Mouse (Mus musculus) heart, embryonic 13.5 days (tissue): ENCODE data around the gene 5730455P16Rik. TPM values are rescaled to one million over a fixed set of nuclear protein-coding genes. Genes with fewer than 3 reads are reported as not detected.
"Not testable (repeated sequence)": the region's sequence is repeated elsewhere in the genome, so short reads cannot be mapped to it uniquely, and the experiment has no call there.

Experiments used
- ATAC-seq: fragments of 200-750 bp; cut with Nextera tagmentation; 2 replicates; pipeline ENCODE4 v1.8.0; 2017; ENCODE audit warnings: moderate TSS enrichment; ENCODE audit not compliant: insufficient number of reproducible peaks, low FRiP score, low TSS enrichment; ENCODE audit errors: extremely low read depth
- H3K27ac ChIP-seq: fragments of 300-500 bp; sonication (generic); replicated peaks from 2 replicates; pipeline ENCODE4 v1.5.1; 2015; ENCODE audit warnings: moderate library complexity, mild to moderate bottlenecking, inconsistent platforms
- H3K27me3 ChIP-seq: fragments of 300-500 bp; sonication (generic); replicated peaks from 2 replicates; pipeline ENCODE4 v1.6.1; 2015; ENCODE audit warnings: mild to moderate bottlenecking, inconsistent platforms
- H3K36me3 ChIP-seq: fragments of 300-500 bp; sonication (generic); 2 replicates; pipeline ENCODE4 v1.6.1; 2015; ENCODE audit warnings: mild to moderate bottlenecking, inconsistent platforms
- H3K4me1 ChIP-seq: fragments of 300-500 bp; sonication (generic); 2 replicates; pipeline ENCODE4 v1.6.1; 2015; ENCODE audit warnings: inconsistent platforms
- H3K4me2 ChIP-seq: fragments of 300-500 bp; sonication (generic); 2 replicates; pipeline ENCODE4 v1.6.1; 2015; ENCODE audit warnings: inconsistent platforms, mild to moderate bottlenecking, moderate library complexity
- H3K4me3 ChIP-seq: fragments of 300-500 bp; sonication (generic); 2 replicates; pipeline ENCODE4 v1.5.1; 2015; ENCODE audit warnings: moderate library complexity, mild to moderate bottlenecking, inconsistent platforms
- H3K9ac ChIP-seq: fragments of 300-500 bp; sonication (generic); 2 replicates; pipeline ENCODE4 v1.6.1; 2015; ENCODE audit warnings: inconsistent platforms, mild to moderate bottlenecking, moderate library complexity
- H3K9me3 ChIP-seq: fragments of 300-500 bp; sonication (generic); 2 replicates; pipeline ENCODE4 v1.6.1; 2016; ENCODE audit warnings: inconsistent platforms
- WGBS: fragments of 180-500 bp; shearing (Covaris S2); methylation state at CpG from one replicate; pipeline ENCODE4 v1.1.7; 2015; ENCODE audit warnings: mixed read lengths; 5-methylcytosine and 5-hydroxymethylcytosine counted together
- polyA plus RNA-seq: library from polyadenylated mRNA; unstranded; fragments of >200 nt; fragmentation: Nextera tagmentation; extraction: Ambion mirVana; gene quantifications from 2 replicates; pipeline ENCODE4 v1.2.1, GENCODE M21; 2015

5730455P16Rik gene
- polyA plus RNA-seq, 1 experiment from 2014 or later = 15.1 TPM

DNA sequence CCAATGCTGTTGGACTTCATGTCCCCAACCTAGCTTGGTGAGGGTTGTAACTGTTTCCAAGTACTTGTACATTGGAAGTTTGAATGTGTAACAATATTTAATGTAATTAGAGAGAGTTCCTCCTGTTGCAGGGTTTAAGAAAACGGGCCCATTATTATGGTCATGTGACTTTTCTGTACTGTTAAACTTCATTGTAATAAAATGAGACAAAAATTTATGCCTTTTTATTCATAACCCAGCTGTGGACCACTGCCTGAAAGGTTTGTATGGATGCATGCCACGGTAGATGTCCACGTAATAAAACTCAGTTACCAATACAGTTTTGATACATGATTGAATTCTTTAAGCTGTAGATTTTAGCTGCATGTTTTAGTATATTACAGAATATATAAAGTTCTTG is 18.1 kb upstream of the 5730455P16Rik start:
- Histone ChIP-seq H3K36me3 (peaks cover 84% of the 10 kb centered on the region), H3K9ac (no peak overlapping the region)
- WGBS = 92% methylated on average over 3 of the region's 3 CpGs

DNA sequence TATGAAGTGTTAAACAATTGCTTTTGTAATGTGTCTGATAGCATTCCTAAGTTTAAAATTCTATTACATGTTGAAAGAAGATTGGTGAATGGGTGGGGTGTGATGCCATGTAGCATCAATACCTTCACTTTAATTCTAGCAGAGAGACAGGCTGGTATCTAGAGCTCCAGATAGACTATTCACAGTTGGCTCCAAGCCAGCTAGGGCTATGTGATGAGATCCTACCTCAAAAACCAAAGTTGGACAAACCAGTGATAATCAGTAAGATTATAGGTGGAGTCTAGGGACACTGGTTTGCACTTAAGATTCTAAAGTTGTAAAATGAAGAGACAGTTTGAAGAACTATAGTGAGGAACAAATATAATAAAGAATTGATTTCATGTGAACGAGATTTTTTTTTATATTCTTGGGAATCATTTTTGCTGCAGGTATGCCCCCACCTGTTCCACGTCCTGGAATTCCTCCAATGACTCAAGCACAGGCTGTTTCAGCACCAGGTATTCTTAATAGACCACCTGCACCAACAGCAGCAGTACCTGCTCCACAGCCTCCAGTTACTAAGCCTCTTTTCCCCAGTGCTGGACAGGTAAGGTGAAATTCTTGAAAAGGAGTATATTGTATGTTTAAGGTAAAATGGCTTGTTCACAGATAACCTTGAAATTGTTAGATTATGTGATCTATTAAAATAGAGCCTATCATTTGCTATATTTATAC is 13.7 kb upstream of the 5730455P16Rik start:
- WGBS = 87% methylated on average over 2 of the region's 2 CpGs
- no peak for ATAC-seq
- H3K27me3 ChIP-seq = no peaks in the 10 kb centered on the region
- peaks cover 84% of the 10 kb centered on the region for H3K36me3 ChIP-seq
- H3K4me1 ChIP-seq = peaks cover 13% of the 10 kb centered on the region
- no peak overlapping the region for H3K4me3 ChIP-seq
- H3K27ac ChIP-seq = no peak overlapping the region
- no peak overlapping the region for H3K9ac ChIP-seq
- no peak overlapping the region for H3K4me2 ChIP-seq
- no peaks in the 10 kb centered on the region for H3K9me3 ChIP-seq

More for the DNA sequence above, 18.1 kb upstream of the 5730455P16Rik start:
- H3K9me3 ChIP-seq = no peaks in the 10 kb centered on the region
- H3K27ac ChIP-seq = no peak overlapping the region
- no peak overlapping the region for H3K4me3 ChIP-seq
- no peak overlapping the region for H3K4me2 ChIP-seq
- ATAC-seq = no peak
- peaks cover 3% of the 10 kb centered on the region; the same call in 1 of the 2 replicates for H3K4me1 ChIP-seq
- H3K27me3 ChIP-seq = no peaks in the 10 kb centered on the region

DNA sequence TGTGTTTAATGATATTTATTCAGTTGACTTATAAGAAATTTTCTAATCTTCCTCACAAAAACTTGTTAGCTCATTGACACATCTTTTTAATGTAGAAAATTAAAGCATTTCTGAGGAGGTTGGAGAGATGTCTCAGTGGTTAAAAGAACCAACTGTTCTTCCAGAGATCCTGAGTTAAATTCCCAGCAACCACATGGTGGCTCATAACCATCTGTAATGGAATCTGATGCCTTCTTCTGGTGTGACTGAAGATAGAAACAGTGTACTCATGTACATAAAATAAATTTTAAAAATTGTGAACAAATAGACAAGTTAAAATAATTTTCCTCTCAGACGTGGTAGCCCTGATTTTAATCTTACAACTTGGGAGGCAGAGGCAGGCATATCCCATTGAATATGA is 12.1 kb upstream of the 5730455P16Rik start:
- no peak overlapping the region for H3K4me3 ChIP-seq
- peaks cover 30% of the 10 kb centered on the region for H3K4me1 ChIP-seq
- no peaks in the 10 kb centered on the region for H3K9me3 ChIP-seq
- no peaks in the 10 kb centered on the region for H3K27me3 ChIP-seq
- peaks cover 83% of the 10 kb centered on the region for H3K36me3 ChIP-seq
- ATAC-seq = no peak
- H3K27ac ChIP-seq = no peak overlapping the region
- no peak overlapping the region for H3K4me2 ChIP-seq
- WGBS = 77% methylated on average over 1 of the region's 1 CpGs
- H3K9ac ChIP-seq = no peak overlapping the region

DNA sequence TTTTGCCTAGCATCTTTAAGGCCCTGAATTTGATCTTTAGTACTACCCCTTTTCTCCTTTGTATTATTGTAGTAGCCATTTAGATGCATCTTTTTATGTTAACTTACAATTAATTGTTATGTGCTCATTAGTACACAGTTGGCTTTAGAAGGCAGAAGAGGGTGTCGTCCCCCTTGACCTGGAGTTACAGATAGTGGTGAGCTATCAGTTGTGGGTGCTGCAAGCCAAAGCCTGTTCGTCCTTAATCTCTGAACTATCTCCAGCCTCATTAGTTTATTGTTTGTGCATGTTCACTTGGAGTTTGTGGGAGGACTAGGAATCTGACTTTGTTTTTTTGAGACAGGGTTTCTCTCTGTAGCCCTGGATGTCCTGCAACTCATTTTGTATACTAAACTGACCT is 9.0 kb upstream of the 5730455P16Rik start:
- Histone ChIP-seq H3K27ac (no peak overlapping the region), H3K4me3 (peak overlapping the region; percentile 89)

DNA sequence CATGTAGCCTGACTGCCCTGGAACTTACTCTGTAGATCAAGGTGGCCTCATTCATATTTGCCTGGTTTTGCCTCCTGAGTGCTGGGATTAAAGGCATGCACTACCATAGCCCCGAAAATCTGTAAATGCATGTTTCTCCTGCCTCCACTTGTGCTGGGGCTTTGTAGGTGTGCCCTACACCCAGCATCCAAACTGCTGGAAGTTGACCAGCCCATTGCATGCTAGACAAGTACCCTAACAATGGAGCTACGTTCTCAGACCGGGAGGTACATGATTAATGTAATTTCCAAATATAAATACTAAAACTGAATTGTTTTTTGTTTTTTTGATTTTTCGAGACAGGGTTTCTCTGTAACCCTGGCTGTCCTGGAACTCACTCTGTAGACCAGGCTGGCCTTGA is 7.2 kb upstream of the 5730455P16Rik start:
- 0 out of 2 replicates have a peak overlapping the region, but pooled peaks have one; percentile 8 for H3K27ac ChIP-seq
- no peaks in the 10 kb centered on the region for H3K27me3 ChIP-seq
- no peaks in the 10 kb centered on the region for H3K9me3 ChIP-seq
- H3K4me1 ChIP-seq = peaks cover 38% of the 10 kb centered on the region
- H3K9ac ChIP-seq = peak overlapping the region; percentile 84
- H3K4me2 ChIP-seq = peak overlapping the region; percentile 95
- 44% methylated on average over 4 of the region's 4 CpGs for WGBS
- H3K4me3 ChIP-seq = peak overlapping the region; percentile 89
- ATAC-seq = no peak
- H3K36me3 ChIP-seq = peaks cover 51% of the 10 kb centered on the region

More for the DNA sequence above, 9.0 kb upstream of the 5730455P16Rik start:
- WGBS = 33% methylated on average over 2 of the region's 2 CpGs
- H3K36me3 ChIP-seq = peaks cover 63% of the 10 kb centered on the region
- ATAC-seq = no peak
- no peaks in the 10 kb centered on the region for H3K9me3 ChIP-seq
- H3K27me3 ChIP-seq = no peaks in the 10 kb centered on the region
- peaks cover 41% of the 10 kb centered on the region for H3K4me1 ChIP-seq
- peak overlapping the region; percentile 95 for H3K4me2 ChIP-seq
- H3K9ac ChIP-seq = no peak overlapping the region

DNA sequence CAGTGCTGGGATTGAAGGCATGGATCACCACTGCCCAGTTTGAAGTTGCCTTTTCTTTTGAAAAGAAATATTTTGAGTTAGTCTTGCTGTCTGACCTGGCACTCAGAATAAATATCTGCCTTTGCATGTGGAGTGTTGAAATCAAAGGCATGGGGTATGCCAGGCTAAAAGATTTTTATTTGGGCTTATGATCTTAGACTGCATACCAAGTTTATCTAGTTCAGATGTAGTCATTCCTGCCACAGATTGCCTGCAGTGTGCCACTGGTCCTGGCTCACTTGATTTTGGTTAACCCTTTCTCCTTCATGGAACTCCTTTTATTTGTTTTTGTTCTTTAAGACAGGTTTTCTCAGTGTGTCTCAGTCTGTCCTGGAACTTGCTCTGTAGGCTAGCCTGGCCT is 6.6 kb upstream of the 5730455P16Rik start:
- Histone ChIP-seq H3K4me1 (peaks cover 38% of the 10 kb centered on the region), H3K27me3 (no peaks in the 10 kb centered on the region), H3K9me3 (no peaks in the 10 kb centered on the region), H3K9ac (peak overlapping the region; percentile 84), H3K36me3 (peaks cover 45% of the 10 kb centered on the region), H3K27ac (0 out of 2 replicates have a peak overlapping the region, but pooled peaks have one; percentile 53), H3K4me2 (peak overlapping the region; percentile 95), H3K4me3 (peak overlapping the region; percentile 89)
- no peak for ATAC-seq

DNA sequence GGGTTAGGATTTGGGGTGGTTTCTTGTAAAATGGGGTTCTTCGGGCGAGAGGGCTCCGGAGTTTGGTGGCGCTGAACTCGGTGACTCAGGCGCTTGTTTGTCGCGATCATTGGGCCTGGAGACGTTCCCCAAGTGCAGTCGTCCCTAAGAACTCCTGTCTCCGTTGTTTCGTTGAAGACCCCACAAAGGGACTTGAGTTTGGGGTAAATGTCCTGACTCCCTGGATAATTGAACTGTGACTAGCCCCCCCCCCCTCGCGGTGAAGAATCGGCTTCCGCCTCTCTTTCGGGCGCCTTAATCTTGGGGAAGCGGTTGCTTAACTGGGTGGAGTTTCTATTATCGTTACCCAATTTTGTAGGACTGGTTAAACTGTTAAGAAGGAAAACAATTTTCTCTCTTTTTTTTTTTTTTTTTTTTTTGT is 5.8 kb upstream of the 5730455P16Rik start:
- Histone ChIP-seq H3K4me1 (peaks cover 38% of the 10 kb centered on the region), H3K27ac (peak overlapping the region; percentile 91), H3K36me3 (peaks cover 37% of the 10 kb centered on the region), H3K27me3 (no peaks in the 10 kb centered on the region), H3K4me2 (peak overlapping the region; percentile 95), H3K4me3 (peak overlapping the region; percentile 89), H3K9ac (peak overlapping the region; percentile 94), H3K9me3 (no peaks in the 10 kb centered on the region)
- 0% methylated on average over 20 of the region's 20 CpGs for WGBS
- no peak for ATAC-seq

DNA sequence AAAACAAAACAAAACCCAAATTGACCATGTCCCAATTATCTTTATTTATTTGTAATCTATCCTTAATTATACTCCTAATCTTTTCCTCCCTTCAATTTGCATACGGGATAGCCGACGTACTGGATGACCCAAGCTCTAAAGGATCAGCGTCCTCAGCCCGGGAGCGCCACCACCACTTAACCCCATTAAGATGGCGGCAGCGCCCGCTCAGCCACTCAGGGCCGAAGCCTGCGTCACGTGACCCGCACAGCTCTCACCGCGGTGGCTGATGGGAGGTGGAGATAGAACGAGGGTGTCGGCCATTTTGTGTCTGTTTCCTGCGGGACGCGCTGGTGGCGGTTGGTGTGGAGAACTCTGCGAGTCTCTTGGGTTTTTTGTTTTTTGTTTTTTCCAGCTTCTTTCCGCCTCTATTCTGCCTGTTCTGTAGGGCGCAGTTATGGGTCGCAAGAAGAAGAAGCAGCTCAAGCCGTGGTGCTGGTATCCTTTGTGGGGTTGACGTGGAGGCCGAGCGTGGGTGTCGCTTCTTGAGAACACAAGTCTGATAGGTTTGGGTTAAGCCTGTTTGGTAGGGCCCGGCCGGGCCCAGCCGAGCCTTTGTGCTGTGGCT is 5.3 kb upstream of the 5730455P16Rik start, which contains the start of gene Zfp207:
Gene Zfp207 (plus strand): TSS at position 261 of the 607 bp plus-strand sequence.
- Histone ChIP-seq H3K27ac (peak within 1 kb of the TSS; percentile 91), H3K36me3 (peaks cover 32% of the 10 kb centered on the region), H3K4me1 (peaks cover 41% of the 10 kb centered on the region), H3K4me3 (peak within 1 kb of the TSS; percentile 89), H3K4me2 (peak within 1 kb of the TSS; percentile 95), H3K27me3 (no peaks in the 10 kb centered on the region), H3K9ac (peak within 1 kb of the TSS; percentile 94), H3K9me3 (no peaks in the 10 kb centered on the region)
- ATAC-seq = peak; percentile 93
- WGBS = under 1% methylated on average over 33 of the region's 33 CpGs

DNA sequence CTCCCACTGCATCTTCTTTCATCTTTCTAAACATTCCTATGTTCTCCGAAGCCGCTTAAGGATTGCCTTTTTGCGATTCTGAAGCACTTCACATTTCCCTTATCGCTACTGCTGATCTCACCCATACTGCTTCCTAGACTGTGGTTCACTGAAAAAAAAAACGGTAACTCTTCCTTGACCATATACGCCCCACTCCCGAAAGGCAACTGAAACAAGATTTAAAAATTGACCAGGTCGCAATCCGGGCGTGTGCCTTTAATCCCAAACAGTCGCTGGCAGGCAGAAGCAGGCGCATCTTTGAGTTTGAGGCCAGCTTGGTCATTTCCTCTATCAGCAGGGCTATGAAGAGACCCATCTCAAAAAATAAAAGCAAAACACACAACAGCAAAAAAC is 4.8 kb upstream of the 5730455P16Rik start:
- WGBS = 5% methylated on average over 12 of the region's 12 CpGs

DNA sequence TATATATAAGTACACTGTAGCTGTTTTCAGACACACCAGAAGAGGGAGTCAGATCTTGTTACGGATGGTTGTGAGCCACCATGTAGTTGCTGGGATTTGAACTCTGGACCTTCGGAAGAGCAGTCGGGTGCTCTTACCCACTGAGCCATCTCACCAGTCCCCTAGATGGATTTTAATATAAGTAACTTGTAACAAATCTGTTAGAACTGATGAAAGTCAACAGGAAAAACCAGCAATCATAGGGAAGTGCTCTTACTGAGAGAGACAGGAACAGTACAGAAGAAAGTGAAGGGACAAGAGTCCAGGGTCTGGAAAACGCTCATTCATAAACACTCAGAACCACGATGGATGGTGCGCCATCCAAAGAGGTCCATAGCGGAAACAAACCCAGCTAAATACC is 1.4 kb upstream of the 5730455P16Rik start:
- H3K4me2 ChIP-seq, H3K27me3 ChIP-seq, H3K27ac ChIP-seq, H3K9ac ChIP-seq, H3K9me3 ChIP-seq, ATAC-seq, H3K36me3 ChIP-seq, H3K4me3 ChIP-seq: not testable (repeated sequence)
- H3K4me1 ChIP-seq = peaks cover 17% of the 10 kb centered on the region
- WGBS = 95% methylated on average over 7 of the region's 7 CpGs

More for the DNA sequence above, 4.8 kb upstream of the 5730455P16Rik start:
- H3K9ac ChIP-seq = peak overlapping the region; percentile 84
- H3K27ac ChIP-seq = peak overlapping the region; percentile 91
- peak overlapping the region; percentile 89 for H3K4me3 ChIP-seq
- peaks cover 40% of the 10 kb centered on the region for H3K4me1 ChIP-seq
- peaks cover 27% of the 10 kb centered on the region for H3K36me3 ChIP-seq
- no peak for ATAC-seq
- H3K4me2 ChIP-seq = peak overlapping the region; percentile 81
- no peaks in the 10 kb centered on the region for H3K27me3 ChIP-seq
- H3K9me3 ChIP-seq = no peaks in the 10 kb centered on the region

DNA sequence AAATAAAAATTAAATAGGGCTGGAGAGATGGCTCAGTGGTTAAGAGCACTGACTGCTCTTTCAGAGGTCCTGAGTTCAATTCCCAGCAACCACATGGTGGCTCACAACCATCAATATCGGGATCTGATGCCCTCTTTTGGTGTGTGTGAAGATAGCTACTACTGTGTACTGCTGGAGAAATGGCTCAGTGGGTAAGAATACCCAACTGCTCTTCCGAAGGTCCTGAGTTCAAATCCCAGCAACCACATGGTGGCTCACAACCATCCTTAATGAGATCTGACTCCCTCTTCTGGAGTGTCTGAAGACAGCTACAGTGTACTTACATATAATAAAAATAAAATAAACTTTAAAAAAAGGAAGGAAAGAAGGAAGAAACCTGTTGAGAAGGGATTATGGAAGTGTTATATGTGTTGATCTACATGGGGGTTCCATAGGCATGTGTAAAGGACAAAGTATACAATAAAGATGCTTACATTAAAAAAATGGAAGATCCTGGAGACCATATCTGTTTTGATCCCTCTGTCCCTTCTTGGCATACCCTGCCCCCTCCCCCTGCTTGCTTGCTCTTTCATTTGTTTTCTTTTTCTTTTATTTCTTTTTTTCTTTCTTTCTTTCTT is 726 bp upstream of the 5730455P16Rik start:
- H3K27me3 ChIP-seq, ATAC-seq, H3K9me3 ChIP-seq: not testable (repeated sequence)
- H3K27ac ChIP-seq = 0 out of 2 replicates have a peak overlapping the region, but pooled peaks have one; percentile 78
- 60% methylated on average over 2 of the region's 2 CpGs for WGBS
- peak overlapping the region; percentile 92 for H3K4me3 ChIP-seq
- H3K4me1 ChIP-seq = peaks cover 17% of the 10 kb centered on the region
- peaks cover 16% of the 10 kb centered on the region for H3K36me3 ChIP-seq
- peak overlapping the region; percentile 95 for H3K9ac ChIP-seq
- peak overlapping the region; percentile 94 for H3K4me2 ChIP-seq
